Mouse (Mus musculus) heart, embryonic 14.5 days (tissue): Measurements from ENCODE around the gene E330021D16Rik. TPM values are rescaled to one million over a fixed set of nuclear protein-coding genes. Genes with fewer than 3 reads are reported as not detected.

ENCODE experiments used
- ATAC-seq: fragments of 200-750 bp; cut with Nextera tagmentation; 2 replicates; pipeline ENCODE4 v1.8.0; 2017; ENCODE audit warnings: low read depth, moderate TSS enrichment; ENCODE audit not compliant: insufficient number of reproducible peaks, insufficient read depth, low FRiP score
- H3K27ac ChIP-seq, 2 experiments: fragments of 200-500 bp in 1 of 2; fragments of 300-500 bp in 1 of 2; sonication (generic) in 1 of 2; replicated peaks in 1 of 2; 2 replicates each; pipeline ENCODE4 v1.5.1; 2012 to 2014; ENCODE audit warnings: low read depth in 2 of 2, low read length in 2 of 2, control low read depth in 1 of 2, mild to moderate bottlenecking in 1 of 2, mixed read lengths in 1 of 2; ENCODE audit not compliant: control insufficient read depth in 1 of 2, insufficient read depth in 1 of 2
- H3K27me3 ChIP-seq: fragments of 300-500 bp; sonication (generic); 2 replicates; pipeline ENCODE4 v1.6.1; 2014; ENCODE audit warnings: mild to moderate bottlenecking, low read length, control low read depth; ENCODE audit not compliant: control insufficient read depth, insufficient read depth
- H3K36me3 ChIP-seq: fragments of 300-500 bp; sonication (generic); 2 replicates; pipeline ENCODE4 v1.6.1; 2014; ENCODE audit warnings: mild to moderate bottlenecking, control low read depth, low read length, mixed read lengths; ENCODE audit not compliant: control insufficient read depth, insufficient read depth
- H3K4me1 ChIP-seq, 2 experiments: fragments of 200-500 bp in 1 of 2; fragments of 300-500 bp in 1 of 2; sonication (generic) in 1 of 2; 2 replicates each; pipeline ENCODE4 v1.6.1; 2012 to 2014; ENCODE audit warnings: low read length in 2 of 2, control low read depth in 1 of 2, mixed read lengths in 1 of 2; ENCODE audit not compliant: control insufficient read depth in 2 of 2, insufficient read depth in 2 of 2
- H3K4me2 ChIP-seq: fragments of 300-500 bp; sonication (generic); 2 replicates; pipeline ENCODE4 v1.6.1; 2014; ENCODE audit warnings: mild to moderate bottlenecking, low read length
- H3K4me3 ChIP-seq, 2 experiments: fragments of 200-500 bp in 1 of 2; fragments of 300-500 bp in 1 of 2; sonication (generic) in 1 of 2; 2 replicates each; pipeline ENCODE4 v1.5.1; 2012 to 2014; ENCODE audit warnings: low read length in 2 of 2, mild to moderate bottlenecking in 2 of 2, control low read depth in 1 of 2, low read depth in 1 of 2, moderate library complexity in 1 of 2; ENCODE audit not compliant: control insufficient read depth in 1 of 2, insufficient read depth in 1 of 2
- H3K9ac ChIP-seq: fragments of 300-500 bp; sonication (generic); 2 replicates; pipeline ENCODE4 v1.6.1; 2014; ENCODE audit warnings: mild to moderate bottlenecking, low read length
- H3K9me3 ChIP-seq: fragments of 300-500 bp; sonication (generic); 2 replicates; pipeline ENCODE4 v1.6.1; 2016; ENCODE audit warnings: low read length, control low read depth; ENCODE audit not compliant: control insufficient read depth
- WGBS: fragments of 180-500 bp; shearing (Covaris S2); extraction: QIAGEN DNeasy Blood & Tissue Kit; methylation state at CpG from one replicate; pipeline ENCODE4 v1.1.7; 2014; 5-methylcytosine and 5-hydroxymethylcytosine counted together
- polyA plus RNA-seq: library from polyadenylated mRNA; unstranded; fragments of >200 nt; fragmentation: Nextera tagmentation; extraction: Ambion mirVana; gene quantifications from 2 replicates; pipeline ENCODE4 v1.2.1, GENCODE M21; 2014

Gene E330021D16Rik
- polyA plus RNA-seq, 1 experiment from 2014 or later = not detected

DNA sequence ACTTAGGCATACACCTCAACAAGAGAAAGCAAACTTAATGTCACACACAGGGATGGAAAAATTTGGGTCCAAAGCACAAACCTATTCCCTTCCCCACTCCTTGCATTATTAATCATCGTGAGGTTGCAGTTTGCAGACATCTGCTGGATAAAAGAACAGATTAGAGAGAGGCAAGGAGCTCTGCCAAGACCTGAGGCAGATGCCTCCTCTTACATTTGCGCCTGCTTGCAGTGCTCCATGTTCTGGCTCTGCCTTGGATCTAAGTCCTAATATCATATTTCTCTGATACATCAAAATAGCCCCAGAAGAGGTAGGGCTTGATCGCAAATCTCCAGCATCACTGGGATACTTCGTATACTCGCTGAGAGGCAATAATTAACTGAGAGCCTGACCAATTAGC lies 56.9 kb downstream of the E330021D16Rik start:
- Histone ChIP-seq H3K4me1 (no peaks in the 10 kb centered on the region), H3K4me3 (no peak overlapping the region), H3K36me3 (no peaks in the 10 kb centered on the region), H3K9ac (no peak overlapping the region), H3K9me3 (no peaks in the 10 kb centered on the region), H3K4me2 (no peak overlapping the region), H3K27me3 (no peaks in the 10 kb centered on the region), H3K27ac (no peak overlapping the region)
- WGBS = 81% methylated on average over 5 of the region's 5 CpGs
- ATAC-seq = no peak

DNA sequence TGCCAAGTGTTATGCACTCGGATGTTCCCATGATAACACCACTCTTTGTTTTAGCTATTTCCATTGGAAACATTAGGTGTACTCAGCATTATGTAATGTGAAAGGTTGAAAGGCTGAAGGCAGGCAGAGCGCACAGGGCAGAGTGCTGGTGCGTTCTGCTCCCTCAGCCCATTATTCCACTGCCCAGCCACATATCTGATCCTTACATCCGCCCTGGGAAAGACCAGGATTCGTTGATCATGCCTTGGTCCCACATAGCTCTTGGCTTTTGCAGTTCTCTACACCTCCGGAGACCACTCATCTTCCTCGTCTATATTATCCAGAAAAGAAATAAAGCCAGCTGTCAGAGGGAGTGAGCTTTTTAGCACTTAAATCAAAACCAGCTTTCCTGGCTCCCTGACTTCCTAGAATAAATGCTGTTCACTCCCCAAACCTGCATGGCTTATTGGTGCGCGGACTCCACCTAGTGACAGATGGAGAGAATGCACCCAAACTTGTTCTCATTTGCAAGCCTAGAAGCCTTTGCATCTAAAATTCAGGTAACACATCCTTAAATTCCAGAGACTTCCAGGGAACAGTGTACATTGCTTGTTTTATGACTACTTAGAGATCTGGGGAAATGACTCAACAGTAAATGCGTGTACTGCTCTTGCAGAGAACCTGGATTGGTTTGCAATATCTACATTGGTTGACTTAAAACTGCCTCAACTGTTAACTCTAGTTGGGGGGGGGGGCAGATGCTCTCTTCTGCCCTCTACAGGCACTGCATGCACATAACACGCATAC lies 61.8 kb downstream of the E330021D16Rik start:
- ATAC-seq = no peak
- Histone ChIP-seq H3K4me3 (no peak overlapping the region), H3K9me3 (no peaks in the 10 kb centered on the region), H3K4me1 (no peaks in the 10 kb centered on the region), H3K36me3 (no peaks in the 10 kb centered on the region), H3K9ac (no peak overlapping the region), H3K4me2 (no peak overlapping the region), H3K27me3 (no peaks in the 10 kb centered on the region), H3K27ac (no peak overlapping the region)
- whole genome bisulfite sequencing = 37% methylated on average over 11 of the region's 11 CpGs

Other genes starting within 250 kb of the E330021D16Rik start
- 0.12 TPM in 1 of 2 replicates, not detected in the other for gene Grin2b, start 242.1 kb downstream of the E330021D16Rik start, polyA plus RNA-seq
- not detected in 2 replicates for gene Gm8994, start 88.0 kb downstream of the E330021D16Rik start, polyA plus RNA-seq
- gene Atf7ip, start 90.6 kb upstream of the E330021D16Rik start, polyA plus RNA-seq = 40.8 and 47.0 TPM in 2 replicates
- gene Plbd1, start 246.4 kb upstream of the E330021D16Rik start, polyA plus RNA-seq = 6.6 and 7.6 TPM in 2 replicates